Mouse (Mus musculus) granulocyte monocyte progenitor cell, adult 5-6 weeks (primary cell): ENCODE results near the gene Fbxl13. TPM values are rescaled to one million over a fixed set of nuclear protein-coding genes. Genes with fewer than 3 reads are reported as not detected.

ENCODE experiments used
- ATAC-seq: replicated peaks from 2 replicates; pipeline ENCODE4 v1.8.0; 2016; ENCODE audit warnings: mild to moderate bottlenecking, moderate TSS enrichment, inconsistent platforms; ENCODE audit not compliant: poor library complexity, severe bottlenecking
- total RNA-seq, 2 experiments: library from RNA; stranded (forward) in 1 of 2; stranded (reverse) in 1 of 2; fragments of 200-712, 200-1000 nt in 1 of 2; fragments of >200 nt in 1 of 2; fragmentation: Nextera tagmentation in 1 of 2; gene quantifications; 2 replicates each; pipeline ENCODE4 v1.2.3; 2014 to 2017

Fbxl13 gene
- total RNA-seq, 2 experiments from 2014 or later = not detected

DNA sequence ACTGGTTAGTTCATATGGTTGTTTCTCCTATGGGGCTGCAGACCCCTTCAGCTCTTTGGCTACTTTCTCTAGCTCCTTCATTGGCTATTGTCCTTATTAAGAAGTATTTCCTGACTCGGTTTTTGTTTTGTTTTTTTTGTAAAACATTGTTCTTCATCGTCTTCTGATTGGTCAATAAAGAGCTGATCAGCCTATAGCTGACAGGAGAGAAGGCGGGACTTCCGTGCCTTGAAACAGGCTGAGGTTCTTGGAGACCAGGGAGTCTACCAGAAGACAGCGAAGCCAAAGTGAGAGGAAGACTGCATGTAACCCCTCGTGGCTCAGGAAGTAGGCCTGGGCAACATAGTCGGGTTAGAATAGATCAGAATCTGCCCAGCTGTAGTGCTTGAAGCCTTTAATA is 57.8 kb downstream of the Fbxl13 start:
- no peak for ATAC-seq

DNA sequence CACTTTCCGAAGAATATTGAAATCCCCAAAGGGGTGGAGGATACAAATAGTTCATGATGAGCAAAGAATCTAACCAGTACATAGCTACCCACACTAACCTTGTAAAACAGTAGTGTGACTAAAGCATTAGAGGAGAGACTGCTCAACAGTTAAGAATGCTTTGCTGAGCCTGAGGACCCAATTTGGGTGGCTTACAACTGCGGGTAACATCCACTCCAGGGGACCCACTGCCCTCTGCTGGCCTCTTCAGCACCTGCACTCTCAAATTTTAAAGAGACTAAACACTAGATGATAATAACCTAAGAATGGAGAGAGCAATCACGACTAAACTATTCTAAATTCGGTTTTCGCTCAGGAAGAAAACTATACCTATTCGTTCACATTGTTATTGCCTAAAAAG is 58.7 kb downstream of the Fbxl13 start:
- ATAC-seq = peak; percentile 91

GRCm38 (mm10) chr5:21578136-21578535 is 67.3 kb downstream of the Fbxl13 start:
- no peak for ATAC-seq

GRCm38 (mm10) chr5:21575210-21575550 is 70.3 kb downstream of the Fbxl13 start:
- ATAC-seq = no peak

DNA sequence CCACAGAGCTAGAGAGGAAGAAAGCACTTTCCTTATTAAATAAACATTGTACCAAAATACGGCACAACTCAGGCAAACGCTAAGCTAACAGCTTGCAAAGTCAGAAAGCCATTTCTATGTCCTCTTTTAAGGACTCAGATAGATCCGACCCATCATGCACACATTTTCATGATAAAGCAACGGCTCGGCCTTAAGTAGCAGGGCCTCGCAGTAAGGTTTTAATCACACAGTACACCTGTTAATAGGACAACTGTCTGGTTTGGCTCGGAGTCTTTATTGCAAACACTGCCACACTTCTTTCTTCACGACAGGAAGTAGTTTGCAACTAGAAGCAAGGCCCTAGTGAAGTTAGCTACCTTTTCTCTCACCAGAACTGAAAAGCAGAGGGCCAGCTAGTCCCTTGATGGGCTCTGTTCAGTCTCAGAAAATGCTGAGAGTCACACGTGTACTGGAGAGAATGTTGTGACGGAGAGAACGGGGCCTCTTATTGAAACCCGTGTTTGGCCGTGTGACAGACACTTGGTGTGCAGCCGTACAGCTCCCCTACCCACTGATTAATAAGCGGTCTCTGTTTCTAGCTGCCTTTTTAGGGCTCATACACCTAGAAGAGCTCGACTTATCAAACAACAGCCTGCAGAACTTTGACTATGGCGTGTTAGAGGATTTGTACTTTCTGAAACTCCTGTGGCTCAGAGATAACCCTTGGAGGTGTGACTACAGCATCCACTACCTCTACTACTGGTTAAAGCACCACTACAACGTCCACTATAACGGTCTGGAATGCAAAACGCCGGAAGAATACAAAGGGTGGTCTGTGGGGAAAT is 70.8 kb downstream of the Fbxl13 start:
- no peak for ATAC-seq

DNA sequence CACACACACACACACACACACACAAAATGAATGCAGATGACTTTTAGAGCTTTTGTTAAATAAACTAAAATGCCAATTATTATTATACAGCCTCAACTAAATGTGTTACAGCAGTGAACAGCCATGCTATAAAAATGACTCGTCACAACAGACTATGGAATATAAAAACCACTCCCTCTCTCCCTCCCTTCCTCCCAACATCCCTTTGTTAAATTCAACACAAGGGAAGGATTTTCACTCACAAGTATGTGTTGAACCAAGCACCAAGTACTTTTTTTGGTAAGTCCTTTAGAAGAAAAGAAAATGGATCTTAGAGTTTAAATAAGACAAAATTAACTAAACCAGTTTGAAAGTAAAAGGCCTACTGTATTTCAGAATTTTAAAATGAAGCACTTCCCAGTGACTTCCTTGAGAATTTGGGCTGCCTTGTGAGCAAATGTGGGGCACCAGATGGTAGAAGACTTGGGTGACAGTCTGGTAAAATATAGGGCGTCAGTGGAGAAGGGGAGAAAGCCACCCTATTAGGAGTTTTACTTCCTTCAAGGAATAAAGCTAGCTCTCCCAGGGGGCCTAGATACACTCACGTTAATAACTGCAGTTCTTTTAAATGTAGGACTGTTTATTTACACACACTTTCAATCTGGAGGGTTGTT is 72.5 kb downstream of the Fbxl13 start:
- no peak for ATAC-seq

DNA sequence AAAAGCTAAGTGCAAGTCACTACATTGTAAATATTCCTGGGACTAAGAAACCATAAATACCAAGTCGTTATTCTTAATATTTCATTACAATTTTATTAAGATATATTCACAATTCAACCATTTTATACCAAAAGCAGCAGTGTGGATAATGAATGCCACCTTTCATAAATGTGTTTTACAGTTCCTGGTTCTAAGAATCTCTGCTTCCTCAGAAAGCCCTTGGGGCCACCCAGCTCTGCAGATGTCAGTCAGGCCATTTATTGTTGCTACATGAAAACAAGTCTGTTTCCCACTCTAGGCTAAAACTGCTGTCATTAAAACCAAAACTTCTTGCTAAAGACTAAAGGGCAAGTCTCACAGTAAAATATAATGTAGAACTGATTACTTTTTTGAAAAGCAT is 77.7 kb downstream of the Fbxl13 start:
- no peak for ATAC-seq

DNA sequence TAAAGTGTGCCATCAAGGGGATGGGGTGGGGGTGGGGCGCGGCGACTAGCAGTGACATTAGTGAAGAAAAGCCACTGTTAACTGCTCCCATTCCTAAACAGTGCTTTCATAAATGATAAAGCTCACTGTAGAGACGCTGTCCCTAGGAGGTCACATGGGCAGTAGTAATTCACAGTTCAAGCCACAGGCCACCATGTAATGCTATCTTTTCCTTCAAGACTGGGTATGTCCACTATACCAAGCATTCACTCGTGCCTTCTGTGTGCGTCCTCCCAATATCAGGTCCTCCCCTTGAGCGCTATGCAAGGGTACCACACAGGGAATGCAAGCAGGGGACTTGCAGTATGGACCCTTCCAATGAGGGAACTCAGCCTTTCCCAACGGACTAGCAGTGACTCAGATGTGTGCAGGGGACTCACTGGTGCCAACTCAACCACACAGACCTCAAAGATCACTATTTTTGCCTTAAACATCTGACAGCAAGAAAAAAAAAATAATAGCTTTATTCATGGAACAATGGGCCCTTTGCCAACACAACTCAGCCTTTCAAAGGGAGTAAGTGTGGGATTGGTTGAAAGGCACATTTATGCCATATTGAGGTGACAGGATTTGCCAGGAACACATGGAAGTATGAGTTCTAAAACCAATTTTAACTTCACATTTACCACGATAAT is 79.9 kb downstream of the Fbxl13 start:
- ATAC-seq = 0 out of 2 replicates have a peak, but pooled peaks have one; percentile 6

DNA sequence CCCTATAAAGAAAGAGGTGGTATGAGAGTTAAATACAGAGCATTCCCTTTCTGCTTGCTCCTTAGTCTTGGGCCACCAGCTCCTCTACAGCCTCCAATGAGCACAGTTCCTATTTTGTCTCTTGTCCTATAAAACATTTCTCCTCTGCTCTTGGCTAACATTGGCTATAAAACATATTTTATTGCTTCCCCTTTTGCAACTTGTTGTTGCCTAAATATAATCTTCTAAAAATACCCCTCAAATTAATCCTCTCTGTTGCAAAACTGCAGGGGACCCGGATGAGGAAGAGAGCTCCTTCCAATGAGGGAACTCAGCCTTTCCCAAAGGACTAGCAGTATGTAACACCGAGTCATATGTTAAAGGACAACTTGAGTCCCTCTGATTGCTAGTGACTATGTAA is 81.5 kb downstream of the Fbxl13 start:
- ATAC-seq = peak; percentile 93

DNA sequence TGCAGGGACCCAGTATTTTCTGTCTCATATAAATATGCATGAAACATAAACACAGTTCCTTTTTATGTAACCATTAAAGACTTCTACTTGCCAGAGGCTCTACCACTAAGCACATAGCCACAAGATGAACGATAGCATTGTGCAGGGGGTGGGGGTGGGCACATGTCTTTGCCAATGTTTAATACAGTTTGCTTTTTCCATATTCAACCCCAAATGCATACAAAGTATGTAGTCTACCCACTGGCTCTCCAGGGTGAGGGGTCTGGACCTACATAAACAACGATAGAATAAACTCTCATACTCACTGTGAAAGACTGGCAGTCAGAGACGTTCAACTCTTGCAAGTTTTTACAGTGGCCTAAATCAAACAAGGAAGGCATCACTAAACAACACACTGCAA is 88.9 kb downstream of the Fbxl13 start:
- ATAC-seq = no peak

DNA sequence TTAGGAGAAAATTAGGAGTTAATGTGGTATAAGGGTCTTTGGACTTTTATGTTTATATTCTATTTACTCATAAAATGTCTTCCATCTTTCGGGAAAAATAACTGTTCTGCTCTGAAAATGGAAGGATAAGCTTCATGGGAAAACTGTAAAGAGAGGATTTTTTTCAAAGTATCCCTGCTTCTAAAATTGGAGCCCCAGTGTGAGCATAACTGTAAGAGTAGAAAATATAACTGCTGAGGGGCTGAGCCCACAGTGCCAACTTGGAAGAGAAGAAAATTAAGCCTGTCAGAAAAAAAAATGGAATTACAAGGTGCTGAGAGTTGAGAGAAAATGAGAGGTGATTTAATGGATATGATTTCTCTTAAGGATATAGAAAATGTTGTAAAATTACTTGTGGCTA is 90.7 kb downstream of the Fbxl13 start:
- ATAC-seq = no peak

DNA sequence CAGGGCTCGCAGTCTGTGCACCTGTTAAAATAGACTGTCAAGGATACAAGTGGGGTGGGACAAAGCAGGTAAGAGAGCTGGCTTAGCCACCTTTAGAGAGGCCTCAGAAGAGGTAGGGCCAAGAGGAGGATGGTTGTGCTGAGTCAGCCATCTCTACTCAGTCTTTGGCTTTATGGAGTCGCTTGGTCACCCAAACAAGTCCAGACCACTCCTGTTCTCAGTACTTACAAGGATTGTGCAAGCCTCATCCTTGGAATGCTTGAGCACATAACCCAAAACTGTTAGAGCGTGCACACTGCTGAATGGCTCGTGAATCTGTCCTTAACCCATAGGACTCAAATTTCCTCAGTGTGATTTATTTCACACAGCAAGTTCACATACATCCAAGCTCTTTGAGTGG is 91.7 kb downstream of the Fbxl13 start:
- no peak for ATAC-seq

GRCm38 (mm10) chr5:21547005-21547404 is 98.4 kb downstream of the Fbxl13 start:
- peak; percentile 95 for ATAC-seq

DNA sequence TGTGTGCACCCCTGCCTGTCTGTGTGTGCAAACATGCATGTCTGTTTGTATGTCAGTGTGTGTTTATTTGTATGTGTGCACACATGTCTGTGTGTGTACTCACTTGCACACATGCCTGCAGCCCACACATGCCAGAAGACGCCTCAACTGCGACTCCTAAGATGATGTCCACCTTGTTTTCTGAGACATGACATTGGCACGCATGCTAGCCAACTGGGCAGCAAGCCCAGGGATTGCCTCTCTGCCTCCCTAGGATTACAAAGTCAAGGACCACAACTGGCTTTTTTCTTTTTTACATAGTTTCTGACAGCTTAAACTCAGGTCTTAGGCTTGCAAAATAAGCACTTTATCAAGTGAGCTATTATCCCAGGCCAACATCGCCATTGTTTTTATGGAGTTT is 99.6 kb downstream of the Fbxl13 start:
- ATAC-seq = no peak

DNA sequence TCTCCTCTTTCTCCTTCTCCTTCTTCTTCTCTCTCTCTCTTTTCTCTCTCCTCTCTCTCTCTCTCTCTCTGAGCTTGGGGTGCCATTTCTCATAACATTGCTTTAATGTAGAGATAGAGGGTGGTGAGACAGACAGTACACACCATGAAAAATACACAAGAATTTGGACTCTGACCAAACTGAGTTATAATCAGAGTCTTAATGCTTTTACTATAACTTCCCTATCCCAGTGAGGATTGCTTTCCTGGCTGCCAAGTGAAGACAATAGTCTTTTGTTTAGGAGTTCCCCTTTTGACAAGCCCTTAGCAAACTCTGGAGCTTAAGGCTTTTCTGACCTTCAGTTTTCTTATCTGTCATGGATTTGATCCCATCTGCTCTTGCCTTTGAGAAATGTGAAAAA is 100.2 kb downstream of the Fbxl13 start:
- 0 out of 2 replicates have a peak, but pooled peaks have one; percentile 30 for ATAC-seq

DNA sequence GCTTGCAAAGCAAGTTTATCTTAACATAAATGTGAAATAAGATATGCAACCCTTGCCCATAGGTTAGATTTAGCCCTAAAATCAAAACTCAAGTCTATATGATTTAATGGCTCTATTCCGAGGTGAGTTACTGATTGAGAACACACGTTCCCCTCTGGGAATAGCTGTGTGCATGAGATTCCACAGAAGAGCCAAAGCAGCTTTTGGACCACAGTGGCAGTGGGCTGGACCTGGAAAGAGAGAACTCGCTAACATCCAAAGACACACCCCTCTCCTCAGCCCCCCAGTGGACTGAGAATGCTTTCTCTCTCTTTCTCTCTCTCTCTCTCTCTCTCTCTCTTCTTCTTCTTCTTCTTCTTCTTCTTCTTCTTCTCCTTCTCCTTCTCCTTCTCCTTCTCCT is 100.6 kb downstream of the Fbxl13 start:
- no peak for ATAC-seq

- ATAC-seq = no peak
Measured at GRCm38 (mm10) chr5:21543409-21544201, 101.8 kb downstream of the Fbxl13 start, which contains the start of gene Lrrc17. Gene Lrrc17 (plus strand): TSS chr5:21543559.

DNA sequence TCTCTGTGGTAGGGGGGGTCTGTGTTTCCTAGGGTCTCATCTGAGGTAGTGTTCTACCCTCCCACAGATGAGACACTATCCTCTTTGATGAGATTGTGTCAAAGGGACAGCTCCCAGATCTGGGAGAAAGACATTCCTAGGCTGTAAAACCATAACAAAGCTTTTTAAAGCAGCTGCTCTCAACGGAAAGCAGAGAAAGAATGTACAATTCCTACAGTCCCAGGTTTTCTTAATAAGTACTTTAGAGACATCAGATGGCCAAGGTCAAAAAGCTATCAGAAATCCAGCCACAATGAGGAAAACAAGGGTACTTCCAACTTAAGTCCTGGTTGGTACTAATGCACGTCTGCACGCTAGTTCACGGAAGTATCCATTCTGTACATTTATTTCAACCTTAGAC is 103.2 kb downstream of the Fbxl13 start:
- no peak for ATAC-seq

DNA sequence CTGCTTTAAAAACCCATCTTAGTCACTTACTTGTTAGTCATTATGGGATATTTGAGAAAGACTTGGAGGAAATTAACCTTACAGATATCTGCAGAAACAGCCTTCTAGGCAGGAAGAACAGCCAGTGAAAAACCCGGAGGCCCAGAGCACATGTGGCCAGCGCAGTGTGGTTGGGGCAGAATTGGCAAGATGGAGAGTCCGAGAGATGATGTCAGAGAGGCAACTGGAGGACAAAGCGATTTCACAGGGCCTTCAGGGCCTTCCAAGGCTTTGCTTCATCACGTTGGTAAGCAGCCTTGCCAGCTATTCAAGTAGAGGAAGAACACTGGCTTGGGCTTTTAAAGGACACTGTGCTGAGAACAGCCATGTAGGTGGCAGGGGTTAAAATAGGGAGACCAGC is 112.5 kb downstream of the Fbxl13 start:
- ATAC-seq = no peak

DNA sequence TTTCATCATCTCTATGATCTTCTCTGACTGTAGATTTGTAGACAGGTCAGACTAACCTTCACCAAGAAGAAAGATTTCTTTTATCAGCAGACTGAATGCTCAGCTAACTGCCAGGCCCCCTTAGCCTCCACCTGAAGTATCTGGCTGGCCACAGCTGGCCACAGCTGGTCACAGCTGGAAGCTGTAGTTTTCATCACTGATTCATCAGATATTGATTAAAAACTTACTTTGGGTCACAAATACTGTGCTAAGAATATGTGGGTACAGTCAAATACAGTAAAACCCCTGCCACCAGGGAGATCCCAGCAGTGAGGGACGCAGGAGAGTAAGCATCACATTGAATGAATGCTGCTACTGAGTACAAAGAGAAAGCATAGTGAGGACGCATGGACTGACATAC is 113.3 kb downstream of the Fbxl13 start:
- ATAC-seq = no peak
